Mouse (Mus musculus): ENCODE data around the gene Cage1. TPM values are rescaled to one million over a fixed set of nuclear protein-coding genes. Genes with fewer than 3 reads are reported as not detected.

Gene Cage1
- polyA plus RNA-seq, 1 experiment from 2014 or later, result 2.2 TPM

- Histone ChIP-seq H3K9me3 (no peaks in the 10 kb centered on the region), H3K9ac (no peak overlapping the region), H3K27ac (replicated peaks) (no peak overlapping the region), H3K4me1 (replicated peaks) (peaks cover 3% of the 10 kb centered on the region; the same call in 1 of the 2 replicates), H3K27me3 (no peaks in the 10 kb centered on the region), H3K36me3 (peaks cover 22% of the 10 kb centered on the region), H3K4me2 (no peak overlapping the region), H3K4me3 (no peak overlapping the region)
- no peak for ATAC-seq (ENCODE audit: low FRiP score, low read depth)
- 90% methylated on average over 6 of the region's 6 CpGs for WGBS
Observed at GRCm38 (mm10) chr13:37974036-37974435, 62.8 kb downstream of the Cage1 start.

- Histone ChIP-seq H3K27ac (replicated peaks) (no peak overlapping the region), H3K4me2 (no peak overlapping the region), H3K4me3 (no peak overlapping the region), H3K9me3 (no peaks in the 10 kb centered on the region), H3K4me1 (replicated peaks) (peaks cover 14% of the 10 kb centered on the region), H3K9ac (no peak overlapping the region), H3K27me3 (no peaks in the 10 kb centered on the region), H3K36me3 (no peaks in the 10 kb centered on the region)
- ATAC-seq (ENCODE audit: low FRiP score, low read depth), result no peak
- WGBS, result 88% methylated on average over 11 of the region's 11 CpGs
Observed at GRCm38 (mm10) chr13:37970887-37971530, 65.9 kb downstream of the Cage1 start.

DNA sequence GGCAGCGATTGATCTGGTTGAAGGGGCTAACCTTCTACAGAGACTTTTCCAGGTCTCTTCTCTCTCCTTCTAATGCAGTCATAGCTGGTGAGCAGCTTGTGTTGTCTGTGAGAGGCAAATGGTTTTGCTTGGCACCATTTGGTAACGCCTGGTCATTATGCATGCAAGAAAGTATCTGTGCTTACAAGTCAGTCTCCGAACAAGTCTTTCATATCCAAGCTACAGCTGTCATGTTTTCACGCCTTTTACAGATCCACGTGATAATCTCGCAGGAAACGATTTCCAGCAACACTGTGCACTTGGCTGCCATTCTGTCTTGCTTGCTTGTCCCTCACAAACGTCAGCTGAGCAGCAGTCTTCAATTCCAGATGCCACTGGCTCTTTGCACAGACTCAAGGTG is 66.9 kb downstream of the Cage1 start:
- Histone ChIP-seq H3K27me3 (no peaks in the 10 kb centered on the region), H3K27ac (replicated peaks) (no peak overlapping the region), H3K4me3 (no peak overlapping the region), H3K4me2 (no peak overlapping the region), H3K4me1 (replicated peaks) (peaks cover 14% of the 10 kb centered on the region), H3K36me3 (no peaks in the 10 kb centered on the region), H3K9ac (no peak overlapping the region), H3K9me3 (no peaks in the 10 kb centered on the region)
- ATAC-seq (ENCODE audit: low FRiP score, low read depth), result no peak
- WGBS, result 56% methylated on average over 8 of the region's 8 CpGs

- ATAC-seq (ENCODE audit: low FRiP score, low read depth), result 0 out of 2 replicates have a peak, but pooled peaks have one; percentile 37
Observed at GRCm38 (mm10) chr13:37969337-37969736, 67.5 kb downstream of the Cage1 start.

GRCm38 (mm10) chr13:37967565-37967964 is 69.3 kb downstream of the Cage1 start:
- peaks cover 14% of the 10 kb centered on the region for H3K4me1 ChIP-seq (replicated peaks)
- no peak overlapping the region for H3K4me3 ChIP-seq
- H3K9ac ChIP-seq, result no peak overlapping the region
- peak overlapping the region; percentile 13 for H3K4me2 ChIP-seq
- no peak for ATAC-seq (ENCODE audit: low FRiP score, low read depth)
- H3K9me3 ChIP-seq, result no peaks in the 10 kb centered on the region
- H3K36me3 ChIP-seq, result no peaks in the 10 kb centered on the region
- no peak overlapping the region for H3K27ac ChIP-seq (replicated peaks)
- H3K27me3 ChIP-seq, result no peaks in the 10 kb centered on the region
- 56% methylated on average over 10 of the region's 10 CpGs for WGBS

More at GRCm38 (mm10) chr13:37969337-37969736, 67.5 kb downstream of the Cage1 start:
- peaks cover 14% of the 10 kb centered on the region for H3K4me1 ChIP-seq (replicated peaks)
- no peak overlapping the region for H3K9ac ChIP-seq
- H3K9me3 ChIP-seq, result no peaks in the 10 kb centered on the region
- H3K4me3 ChIP-seq, result peak overlapping the region; percentile 8; the same call in 1 of the 2 replicates
- no peak overlapping the region for H3K27ac ChIP-seq (replicated peaks)
- 10% methylated on average over 14 of the region's 14 CpGs for WGBS
- H3K27me3 ChIP-seq, result no peaks in the 10 kb centered on the region
- H3K36me3 ChIP-seq, result no peaks in the 10 kb centered on the region
- peak overlapping the region; percentile 37; the same call in 1 of the 2 replicates for H3K4me2 ChIP-seq

GRCm38 (mm10) chr13:37967052-37967437 is 69.8 kb downstream of the Cage1 start:
- Histone ChIP-seq H3K9me3 (no peaks in the 10 kb centered on the region), H3K4me1 (replicated peaks) (peaks cover 14% of the 10 kb centered on the region), H3K36me3 (no peaks in the 10 kb centered on the region), H3K27me3 (no peaks in the 10 kb centered on the region), H3K27ac (replicated peaks) (no peak overlapping the region), H3K4me3 (no peak overlapping the region), H3K4me2 (peak overlapping the region; percentile 13), H3K9ac (no peak overlapping the region)
- no peak for ATAC-seq (ENCODE audit: low FRiP score, low read depth)
- 30% methylated on average over 12 of the region's 12 CpGs for WGBS

DNA sequence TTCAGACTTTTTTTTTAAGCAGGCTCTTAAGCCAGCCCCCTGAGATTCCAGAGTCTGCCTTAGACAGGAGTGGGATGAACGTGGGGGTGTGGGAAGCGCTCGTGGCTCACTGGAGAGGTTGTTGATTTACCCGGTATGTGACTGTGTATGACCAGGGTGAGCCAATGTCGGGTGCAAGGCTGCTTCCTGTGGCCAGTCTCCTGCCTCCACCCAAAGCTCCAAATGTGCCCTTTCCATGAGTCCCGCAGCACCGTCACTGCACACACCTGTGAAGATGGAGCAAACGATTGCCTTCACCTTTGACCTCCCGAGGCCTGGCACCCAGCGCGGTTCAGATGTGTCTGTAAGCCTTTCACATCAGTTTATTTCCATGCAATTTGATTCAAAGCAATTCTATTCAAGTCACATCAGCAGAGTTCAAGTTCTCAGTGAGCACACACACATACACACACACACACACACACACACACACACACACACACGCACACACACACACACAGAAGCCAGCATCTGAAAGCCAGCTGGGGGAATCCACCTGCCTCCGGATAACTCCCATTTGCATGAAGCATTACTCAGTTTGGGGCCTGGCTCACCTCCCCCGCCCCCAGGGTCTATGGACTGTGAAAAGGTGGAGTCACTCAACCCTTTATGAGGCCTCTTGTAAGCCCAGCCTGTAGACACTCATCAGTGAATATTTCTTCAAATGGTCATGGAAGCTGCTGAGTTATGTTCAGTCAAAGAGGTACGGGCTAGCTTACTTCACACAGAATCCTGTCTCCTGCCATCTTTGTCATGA is 70.4 kb downstream of the Cage1 start:
- WGBS, result 71% methylated on average over 15 of the region's 15 CpGs
- no peak overlapping the region for H3K4me2 ChIP-seq
- no peak overlapping the region for H3K4me3 ChIP-seq
- peaks cover 14% of the 10 kb centered on the region for H3K4me1 ChIP-seq (replicated peaks)
- no peak for ATAC-seq (ENCODE audit: low FRiP score, low read depth)
- H3K9me3 ChIP-seq, result no peaks in the 10 kb centered on the region
- no peak overlapping the region for H3K27ac ChIP-seq (replicated peaks)
- no peaks in the 10 kb centered on the region for H3K27me3 ChIP-seq
- H3K9ac ChIP-seq, result no peak overlapping the region
- no peaks in the 10 kb centered on the region for H3K36me3 ChIP-seq

DNA sequence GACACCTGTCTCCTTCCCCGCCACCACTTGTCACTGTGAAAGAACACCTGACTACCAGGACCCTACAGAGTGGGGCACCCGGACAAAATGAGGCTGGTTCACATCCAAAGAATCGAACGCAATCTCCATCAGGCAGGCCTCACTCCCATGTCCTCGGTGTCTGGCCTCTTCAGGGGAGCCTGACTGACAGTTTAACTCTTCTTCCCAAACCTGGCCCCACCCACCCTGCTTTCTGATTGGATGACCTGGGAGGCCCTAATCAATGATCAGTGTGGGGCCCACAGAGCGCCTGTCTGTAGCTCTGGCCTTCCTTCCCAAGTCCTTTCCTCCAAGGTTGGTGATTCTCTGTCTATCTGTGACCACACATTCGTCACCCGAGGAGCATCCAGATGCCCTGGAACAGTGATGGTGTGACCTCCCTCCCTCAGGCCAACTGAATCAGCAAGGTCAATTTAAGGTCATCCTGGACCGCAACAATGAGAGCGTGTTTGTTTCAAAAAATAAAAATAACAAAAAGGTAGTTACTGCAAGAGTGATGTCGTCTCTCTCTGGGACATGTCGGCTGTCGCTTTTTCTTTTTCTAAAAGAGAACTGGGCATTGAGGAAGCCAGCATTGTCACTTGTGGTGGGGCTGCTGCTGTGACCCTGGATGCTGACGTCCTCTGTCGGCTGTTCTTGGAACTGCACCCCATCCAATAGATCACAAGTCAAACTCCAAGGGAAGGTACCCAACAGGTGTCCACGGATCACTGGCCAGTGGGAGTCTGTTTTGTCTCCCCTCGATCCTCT is 71.5 kb downstream of the Cage1 start:
- ATAC-seq (ENCODE audit: low FRiP score, low read depth), result no peak
- no peak overlapping the region for H3K9ac ChIP-seq
- WGBS, result 32% methylated on average over 17 of the region's 17 CpGs

DNA sequence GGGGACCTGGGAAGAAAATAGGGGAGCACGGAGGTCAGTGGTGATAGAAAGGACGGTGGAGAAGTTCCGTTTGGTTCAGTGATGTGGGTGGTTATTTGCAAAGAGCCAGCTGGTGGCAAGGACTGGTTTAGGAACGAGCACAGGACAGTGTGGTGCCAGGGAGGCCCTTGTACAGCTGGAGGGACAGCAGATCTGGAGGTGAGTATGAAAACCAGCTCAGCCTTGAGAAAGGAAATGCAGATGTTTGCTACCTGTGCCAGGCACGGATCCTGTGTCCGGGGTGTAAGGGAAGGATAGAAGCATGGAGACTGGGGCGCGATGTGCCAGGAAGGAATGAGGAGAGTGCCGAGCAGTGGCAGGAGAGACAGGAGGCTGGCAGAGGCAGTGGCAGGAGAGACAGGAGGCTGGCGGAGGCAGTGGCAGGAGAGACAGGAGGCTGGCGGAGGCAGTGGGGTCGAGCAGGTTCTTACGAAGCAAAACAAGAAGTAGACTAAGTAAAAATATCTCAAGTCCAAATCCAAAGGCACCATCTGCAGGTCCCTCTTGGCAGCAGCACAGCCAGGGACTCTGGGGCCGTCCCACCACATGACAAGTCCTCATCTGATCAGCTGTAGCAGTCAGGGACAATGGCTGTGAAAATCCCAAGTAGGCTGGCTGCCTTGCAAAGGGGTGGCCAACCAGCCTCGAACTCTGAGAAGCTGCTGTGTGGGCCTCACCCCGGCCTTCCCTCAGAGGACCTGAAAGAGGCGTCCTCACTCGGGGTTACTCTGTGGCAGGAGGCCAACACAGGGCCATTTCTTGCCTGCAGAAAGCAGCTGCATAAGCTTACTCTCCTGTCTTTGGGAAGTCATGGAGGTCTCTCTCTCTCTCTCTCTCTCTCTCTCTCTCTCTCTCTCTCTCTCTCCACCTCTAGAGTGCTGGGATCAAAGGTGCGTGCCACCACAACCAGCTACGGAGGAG is 72.5 kb downstream of the Cage1 start:
- Histone ChIP-seq H3K4me1 (replicated peaks) (peaks cover 14% of the 10 kb centered on the region), H3K4me2 (peak overlapping the region; percentile 49), H3K9ac (no peak overlapping the region), H3K36me3 (no peaks in the 10 kb centered on the region), H3K9me3 (no peaks in the 10 kb centered on the region), H3K27ac (replicated peaks) (no peak overlapping the region), H3K27me3 (no peaks in the 10 kb centered on the region), H3K4me3 (no peak overlapping the region)
- 36% methylated on average over 20 of the region's 20 CpGs for WGBS
- no peak for ATAC-seq (ENCODE audit: low FRiP score, low read depth)

More for the DNA sequence above, 71.5 kb downstream of the Cage1 start:
- no peak overlapping the region for H3K4me3 ChIP-seq
- no peak overlapping the region for H3K4me2 ChIP-seq
- H3K4me1 ChIP-seq (replicated peaks), result peaks cover 14% of the 10 kb centered on the region
- H3K9me3 ChIP-seq, result no peaks in the 10 kb centered on the region
- no peaks in the 10 kb centered on the region for H3K36me3 ChIP-seq
- no peak overlapping the region for H3K27ac ChIP-seq (replicated peaks)
- no peaks in the 10 kb centered on the region for H3K27me3 ChIP-seq

DNA sequence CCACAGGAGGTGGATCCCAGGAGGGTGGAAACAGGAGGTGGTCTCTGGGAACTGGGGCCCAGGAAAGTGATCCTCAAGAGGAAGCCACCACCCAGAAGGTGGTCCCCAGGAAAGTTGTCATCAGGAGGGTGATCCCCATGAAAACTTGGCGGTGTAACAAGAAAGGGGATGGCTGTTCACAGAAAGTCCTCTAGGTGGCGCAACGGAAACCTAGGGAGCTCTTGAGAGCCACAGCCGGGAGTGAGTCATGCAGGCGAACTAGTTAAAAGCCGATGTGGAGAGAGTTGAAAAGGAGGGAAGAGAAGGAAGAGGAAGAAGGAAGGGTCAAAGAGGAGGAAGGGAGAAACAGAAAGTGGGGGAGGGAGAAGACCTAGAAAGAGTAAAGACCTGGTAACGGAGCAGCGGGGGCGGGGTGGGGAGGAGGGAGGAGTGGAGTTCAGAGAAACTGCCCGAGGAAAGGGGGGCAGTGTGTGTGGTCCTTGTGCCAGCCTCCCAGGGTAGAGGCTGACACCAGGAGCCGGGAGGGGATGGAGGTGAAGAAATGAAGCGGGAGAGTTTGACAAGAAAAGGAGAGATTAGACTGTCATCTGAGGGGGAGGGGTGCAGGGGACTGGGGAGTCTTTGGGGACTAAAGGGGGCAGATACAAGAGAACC is 73.4 kb downstream of the Cage1 start:
- H3K27ac ChIP-seq (replicated peaks), result no peak overlapping the region
- H3K27me3 ChIP-seq, result no peaks in the 10 kb centered on the region
- ATAC-seq (ENCODE audit: low FRiP score, low read depth), result no peak
- WGBS, result under 1% methylated on average over 12 of the region's 12 CpGs
- no peaks in the 10 kb centered on the region for H3K36me3 ChIP-seq
- peak overlapping the region; percentile 31 for H3K4me3 ChIP-seq
- peaks cover 10% of the 10 kb centered on the region for H3K4me1 ChIP-seq (replicated peaks)
- no peaks in the 10 kb centered on the region for H3K9me3 ChIP-seq
- H3K4me2 ChIP-seq, result peak overlapping the region; percentile 49
- no peak overlapping the region for H3K9ac ChIP-seq

DNA sequence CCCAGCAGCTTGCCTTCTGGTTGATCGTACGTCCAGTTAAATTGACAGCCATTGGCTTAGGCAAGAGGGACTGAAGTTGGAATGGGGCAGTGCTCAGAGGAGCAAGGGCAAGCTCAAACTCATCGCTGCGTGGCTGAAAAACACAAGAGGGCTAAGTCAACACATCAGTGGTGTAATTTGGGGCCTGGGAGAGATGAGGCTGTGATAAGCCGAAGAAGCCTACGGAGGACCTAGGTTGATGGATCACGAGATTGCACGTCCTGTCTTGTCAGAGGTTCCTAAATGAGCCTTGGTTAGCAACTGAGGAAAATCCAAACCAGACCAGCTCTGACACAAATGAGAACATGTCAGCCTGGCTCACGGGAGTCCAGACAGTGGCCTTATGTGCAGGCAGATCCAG is 74.3 kb downstream of the Cage1 start:
- H3K4me3 ChIP-seq, result no peak overlapping the region
- no peaks in the 10 kb centered on the region for H3K36me3 ChIP-seq
- H3K27me3 ChIP-seq, result no peaks in the 10 kb centered on the region
- ATAC-seq (ENCODE audit: low FRiP score, low read depth), result no peak
- no peaks in the 10 kb centered on the region for H3K9me3 ChIP-seq
- H3K4me1 ChIP-seq (replicated peaks), result peaks cover 9% of the 10 kb centered on the region
- no peak overlapping the region for H3K27ac ChIP-seq (replicated peaks)
- no peak overlapping the region for H3K9ac ChIP-seq
- 91% methylated on average over 9 of the region's 9 CpGs for WGBS
- H3K4me2 ChIP-seq, result no peak overlapping the region

Measured in hindbrain, embryonic 15.5 days (tissue).